Mouse (Mus musculus) testis, adult 10 weeks (tissue): Measurements from ENCODE around the gene Aen. TPM values are rescaled to one million over a fixed set of nuclear protein-coding genes. Genes with fewer than 3 reads are reported as not detected.

ENCODE experiments used
- polyA plus RNA-seq: library from polyadenylated mRNA; stranded (reverse); fragments of 350-450 nt; fragmentation: Illumina TruSeq; extraction: RNeasy Lipid Tissue Mini Kit (QIAGEN cat#74804); gene quantifications from one replicate; pipeline ENCODE4 v1.2.3, GENCODE M21; 2014; ENCODE audit warnings: low read depth, low replicate concordance

Gene Aen
- polyA plus RNA-seq: 5.1 TPM

GRCm38 (mm10) chr7:78895653-78896333 lies at the start of gene Aen:
TSS of gene Aen (plus strand) at chr7:78895854.

GRCm38 (mm10) chr7:78846737-78847434 lies 48.8 kb upstream of the Aen start, which contains the start of gene Det1:
TSS of gene Det1 (minus strand) at chr7:78847263.

GRCm38 (mm10) chr7:78912974-78913474 lies 17.4 kb downstream of the Aen start, which contains the start of gene Isg20:
TSS of gene Isg20 (plus strand) at chr7:78913424.

Other genes starting within 250 kb of the Aen start
- gene Ntrk3, start 157.8 kb upstream of the Aen start, polyA plus RNA-seq: 3.5 TPM
- gene Mrps11, start 112.7 kb upstream of the Aen start, polyA plus RNA-seq: 2.1 TPM
- 4.5 TPM for gene Mrpl46, start 112.3 kb upstream of the Aen start, polyA plus RNA-seq
- gene Det1, start 48.6 kb upstream of the Aen start, polyA plus RNA-seq: 2.8 TPM
- gene Isg20, start 17.6 kb downstream of the Aen start, polyA plus RNA-seq: 22.9 TPM
- gene Acan, start 157.6 kb downstream of the Aen start, polyA plus RNA-seq: 0.15 TPM
- gene Hapln3, start 235.2 kb downstream of the Aen start, polyA plus RNA-seq: 0.15 TPM